Mouse (Mus musculus) left cerebral cortex, adult 2 months (tissue): Measurements from ENCODE around the gene C1qbp. TPM values are rescaled to one million over a fixed set of nuclear protein-coding genes. Genes with fewer than 3 reads are reported as not detected.

Experiments used
- DNase-seq, 2 experiments: peaks; one replicate each; pipeline ENCODE4 v3.0.0; 2021 to 2022; ENCODE audit warnings: low spot score in 2 of 2, mixed read lengths in 1 of 2; ENCODE audit errors: extremely low spot score in 1 of 2
- H3K27ac ChIP-seq: fragments of 200-600 bp; 2 replicates; pipeline ENCODE4 v1.8.1; 2022
- H3K4me3 ChIP-seq: fragments of 200-600 bp; 2 replicates; pipeline ENCODE4 v1.8.1; 2022
- CTCF ChIP-seq: fragments of 200-600 bp; IDR thresholded peaks from 2 replicates; pipeline ENCODE4 v1.8.1; 2022; ENCODE audit warnings: antibody characterized with exemption, mild to moderate bottlenecking, moderate library complexity
- intact Hi-C: fragments of 180-260 bp; cut with DNase I; formaldehyde crosslinking; loops from one replicate; pipeline ENCODE4 v1.15.1; 2025
- total RNA-seq, 2 experiments: library from RNA; stranded (reverse); gene quantifications; 2 replicates each; pipeline ENCODE4 v1.2.3; 2021

The C1qbp gene
- total RNA-seq, 2 experiments from 2014 or later = 83.8 to 93.9 TPM

DNA sequence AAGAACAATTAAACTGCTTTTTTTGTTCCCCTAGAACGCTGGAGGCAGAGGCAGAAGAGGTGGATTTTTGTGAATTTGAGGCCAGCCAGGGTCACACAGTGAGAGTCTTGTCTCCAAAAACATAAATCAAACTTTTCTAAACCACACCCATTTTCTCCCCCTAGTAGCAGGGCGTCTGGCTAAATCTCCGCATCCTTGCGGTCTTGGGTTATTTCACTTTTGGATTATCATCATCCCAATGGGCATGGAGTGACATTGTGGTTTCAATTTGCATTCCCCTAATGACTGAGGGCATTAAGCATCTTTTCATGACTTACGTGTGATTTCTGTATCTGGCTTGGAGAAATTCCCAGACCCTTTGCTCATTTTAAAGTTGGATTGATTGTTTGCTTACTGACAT, 51.4 kb downstream of the C1qbp start:
- intact Hi-C loops = no loop called here
- no peak for TF ChIP-seq CTCF
- H3K27ac ChIP-seq = no peak overlapping the region
- no peak overlapping the region for H3K4me3 ChIP-seq
- no peak for DNase-seq

Other genes with a start within 250 kb of the C1qbp start
- gene Zfp3, start 218.8 kb downstream of the C1qbp start, total RNA-seq = 10 to 100 TPM; 18.2 to 19.5 TPM
- gene Scimp, start 170.4 kb downstream of the C1qbp start, total RNA-seq = not detected
- 100 to 1,000 TPM; 125 to 132 TPM for gene Rabep1, start 138.2 kb downstream of the C1qbp start, total RNA-seq
- gene Nup88, start 13.1 kb downstream of the C1qbp start, total RNA-seq = 10 to 100 TPM; 53.2 to 55.8 TPM
- gene Rpain, start 12.8 kb downstream of the C1qbp start, total RNA-seq = 10 to 100 TPM; 34.0 to 40.5 TPM
- gene Dhx33, start 21.4 kb upstream of the C1qbp start, total RNA-seq = 10 to 100 TPM; 27.6 to 34.1 TPM
- 10 to 100 TPM; 18.6 to 18.9 TPM for gene Mis12, start 36.6 kb upstream of the C1qbp start, total RNA-seq
- gene Derl2, start 36.8 kb upstream of the C1qbp start, total RNA-seq = 10 to 100 TPM; 22.2 to 24.5 TPM
- 100 to 1,000 TPM; 254 to 260 TPM for gene 6330403K07Rik, start 50.5 kb upstream of the C1qbp start, total RNA-seq
- under 1 TPM; 0.45 to 0.47 TPM for gene Nlrp1a, start 161.7 kb upstream of the C1qbp start, total RNA-seq
- under 1 TPM; 0.16 TPM for gene Nlrp1b, start 247.7 kb upstream of the C1qbp start, total RNA-seq